Mouse (Mus musculus) kidney, embryonic 14.5 days (tissue): ENCODE data around the gene Dspp. TPM values are rescaled to one million over a fixed set of nuclear protein-coding genes. Genes with fewer than 3 reads are reported as not detected.

Experiments used
- ATAC-seq: fragments of 200-750 bp; cut with Nextera tagmentation; 2 replicates; pipeline ENCODE4 v1.8.0; 2017; ENCODE audit warnings: moderate number of reproducible peaks, mild to moderate bottlenecking, moderate TSS enrichment, moderate library complexity; ENCODE audit not compliant: low FRiP score, low TSS enrichment
- H3K27ac ChIP-seq: fragments of 300-500 bp; sonication (generic); 2 replicates; pipeline ENCODE4 v1.5.1; 2014; ENCODE audit warnings: low read depth, mild to moderate bottlenecking, low read length, moderate library complexity, mixed read lengths
- H3K27me3 ChIP-seq: fragments of 300-500 bp; sonication (generic); 2 replicates; pipeline ENCODE4 v1.6.1; 2014; ENCODE audit warnings: mild to moderate bottlenecking, low read length; ENCODE audit not compliant: control insufficient read depth, insufficient read depth
- H3K36me3 ChIP-seq: fragments of 300-500 bp; sonication (generic); 2 replicates; pipeline ENCODE4 v1.6.1; 2014; ENCODE audit warnings: low read length, mixed read lengths; ENCODE audit not compliant: control insufficient read depth, insufficient read depth
- H3K4me1 ChIP-seq: fragments of 300-500 bp; sonication (generic); 2 replicates; pipeline ENCODE4 v1.6.1; 2014; ENCODE audit warnings: low read length, mixed read lengths; ENCODE audit not compliant: control insufficient read depth, insufficient read depth
- H3K4me2 ChIP-seq: fragments of 300-500 bp; sonication (generic); replicated peaks from 2 replicates; pipeline ENCODE4 v1.6.1; 2014; ENCODE audit warnings: low read depth, mild to moderate bottlenecking, low read length
- H3K4me3 ChIP-seq: fragments of 300-500 bp; sonication (generic); 2 replicates; pipeline ENCODE4 v1.5.1; 2014; ENCODE audit warnings: mild to moderate bottlenecking, low read length
- H3K9ac ChIP-seq: fragments of 300-500 bp; sonication (generic); 2 replicates; pipeline ENCODE4 v1.6.1; 2014; ENCODE audit warnings: low read depth, mild to moderate bottlenecking, low read length, moderate library complexity
- H3K9me3 ChIP-seq: fragments of 300-500 bp; sonication (generic); 2 replicates; pipeline ENCODE4 v1.6.1; 2016; ENCODE audit warnings: low read length; ENCODE audit not compliant: control insufficient read depth
- WGBS: fragments of 180-500 bp; shearing (Covaris S2); extraction: QIAGEN DNeasy Blood & Tissue Kit; methylation state at CpG from one replicate; pipeline ENCODE4 v1.1.7; 2014; 5-methylcytosine and 5-hydroxymethylcytosine counted together
- polyA plus RNA-seq: library from polyadenylated mRNA; unstranded; fragments of >200 nt; fragmentation: Nextera tagmentation; extraction: Ambion mirVana; gene quantifications from 2 replicates; pipeline ENCODE4 v1.2.1, GENCODE M21; 2014

Dspp gene
- polyA plus RNA-seq, 1 experiment from 2014 or later: not detected

GRCm38 (mm10) chr5:104163536-104163935 lies 7.0 kb upstream of the Dspp start:
- WGBS: 84% methylated on average over 4 of the region's 4 CpGs

DNA sequence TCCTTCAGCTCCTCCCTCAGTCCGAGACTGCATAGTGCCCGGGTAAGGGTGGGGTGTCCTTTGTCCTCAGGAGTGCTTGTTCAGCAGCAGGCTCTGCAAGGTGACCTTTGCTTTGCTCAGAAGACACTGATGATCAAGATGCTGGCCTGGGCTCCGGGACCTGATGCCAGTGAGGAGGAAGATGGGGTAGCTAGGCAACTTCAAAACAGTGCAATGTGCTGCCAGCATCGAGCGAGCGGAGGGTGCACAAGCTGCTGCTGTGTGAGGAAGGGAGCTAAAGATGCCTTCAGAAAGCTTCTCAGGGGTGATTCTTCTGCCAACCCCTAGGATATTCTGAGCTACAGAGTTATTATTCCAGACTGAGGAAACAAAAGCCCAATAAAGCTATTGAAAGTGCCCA lies 2.6 kb downstream of the Dspp start:
- no peaks in the 10 kb centered on the region for H3K36me3 ChIP-seq

More at GRCm38 (mm10) chr5:104163536-104163935, 7.0 kb upstream of the Dspp start:
- H3K27me3 ChIP-seq: no peaks in the 10 kb centered on the region
- H3K36me3 ChIP-seq: no peaks in the 10 kb centered on the region
- no peaks in the 10 kb centered on the region for H3K9me3 ChIP-seq
- H3K9ac ChIP-seq: no peak overlapping the region
- no peak overlapping the region for H3K4me3 ChIP-seq
- no peak for ATAC-seq
- H3K27ac ChIP-seq: no peak overlapping the region
- H3K4me2 ChIP-seq: no peak overlapping the region
- no peaks in the 10 kb centered on the region for H3K4me1 ChIP-seq

GRCm38 (mm10) chr5:104183743-104184142 lies 13.2 kb downstream of the Dspp start:
- Histone ChIP-seq H3K9ac (no peak overlapping the region), H3K36me3 (no peaks in the 10 kb centered on the region), H3K27me3 (no peaks in the 10 kb centered on the region), H3K4me2 (no peak overlapping the region), H3K4me1 (no peaks in the 10 kb centered on the region), H3K4me3 (no peak overlapping the region), H3K9me3 (peaks cover 11% of the 10 kb centered on the region), H3K27ac (no peak overlapping the region)
- 91% methylated on average over 1 of the region's 1 CpGs for WGBS
- ATAC-seq: no peak

More for the DNA sequence above, 2.6 kb downstream of the Dspp start:
- 91% methylated on average over 6 of the region's 6 CpGs for WGBS
- H3K9me3 ChIP-seq: no peaks in the 10 kb centered on the region
- H3K27me3 ChIP-seq: no peaks in the 10 kb centered on the region
- H3K4me1 ChIP-seq: no peaks in the 10 kb centered on the region
- no peak overlapping the region for H3K4me3 ChIP-seq
- H3K9ac ChIP-seq: no peak overlapping the region
- H3K27ac ChIP-seq: no peak overlapping the region
- ATAC-seq: no peak
- no peak overlapping the region for H3K4me2 ChIP-seq

- Histone ChIP-seq H3K4me2 (no peak overlapping the region), H3K4me3 (no peak overlapping the region), H3K9ac (no peak overlapping the region), H3K27ac (no peak overlapping the region), H3K36me3 (no peaks in the 10 kb centered on the region), H3K4me1 (no peaks in the 10 kb centered on the region), H3K9me3 (peaks cover 3% of the 10 kb centered on the region; the same call in 1 of the 2 replicates), H3K27me3 (no peaks in the 10 kb centered on the region)
- ATAC-seq: no peak
- WGBS: 81% methylated on average over 3 of the region's 3 CpGs
These were observed 16.8 kb downstream of the Dspp start for GRCm38 (mm10) chr5:104187281-104187680.

DNA sequence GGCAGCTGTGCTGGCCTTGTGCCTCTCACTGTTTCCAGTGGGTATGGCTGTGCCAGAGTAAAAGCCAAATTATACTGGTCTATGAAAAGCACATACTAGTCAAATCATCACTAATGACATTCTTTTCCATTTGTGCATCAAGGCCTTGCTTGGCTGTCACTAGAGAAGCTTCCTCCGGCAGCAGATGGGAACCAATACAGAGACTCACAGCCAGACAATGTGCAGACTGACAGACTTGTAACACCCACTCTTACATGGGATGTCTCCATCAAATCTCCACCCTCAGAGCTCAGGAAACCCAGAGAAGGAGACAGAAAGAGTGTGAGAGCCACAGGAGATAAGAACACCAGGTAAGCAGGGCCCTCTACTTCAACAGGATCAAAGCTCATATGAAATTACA lies 24.6 kb downstream of the Dspp start:
- WGBS: 100% methylated on average over 1 of the region's 1 CpGs
- H3K27me3 ChIP-seq: no peaks in the 10 kb centered on the region

GRCm38 (mm10) chr5:104201153-104201950 lies 30.8 kb downstream of the Dspp start:
- Histone ChIP-seq H3K9ac (no peak overlapping the region), H3K36me3 (no peaks in the 10 kb centered on the region), H3K4me3 (no peak overlapping the region), H3K4me1 (no peaks in the 10 kb centered on the region), H3K27me3 (no peaks in the 10 kb centered on the region), H3K4me2 (no peak overlapping the region), H3K9me3 (no peaks in the 10 kb centered on the region), H3K27ac (no peak overlapping the region)
- ATAC-seq: no peak
- 93% methylated on average over 12 of the region's 12 CpGs for WGBS

More for the DNA sequence above, 24.6 kb downstream of the Dspp start:
- no peak for ATAC-seq
- Histone ChIP-seq H3K4me3 (no peak overlapping the region), H3K9ac (no peak overlapping the region), H3K9me3 (no peaks in the 10 kb centered on the region), H3K36me3 (no peaks in the 10 kb centered on the region), H3K4me2 (no peak overlapping the region), H3K4me1 (no peaks in the 10 kb centered on the region), H3K27ac (no peak overlapping the region)

- Histone ChIP-seq H3K4me2 (no peak within 1 kb of the TSS), H3K4me3 (no peak within 1 kb of the TSS), H3K27me3 (no peaks in the 10 kb centered on the region), H3K27ac (no peak within 1 kb of the TSS), H3K36me3 (no peaks in the 10 kb centered on the region), H3K4me1 (no peaks in the 10 kb centered on the region), H3K9me3 (no peaks in the 10 kb centered on the region), H3K9ac (no peak within 1 kb of the TSS)
- ATAC-seq: no peak
- 66% methylated on average over 5 of the region's 5 CpGs for WGBS
These were observed 31.8 kb downstream of the Dspp start, which contains the start of gene Dmp1 for GRCm38 (mm10) chr5:104202351-104202750. Gene Dmp1 (plus strand): TSS chr5:104202613.

DNA sequence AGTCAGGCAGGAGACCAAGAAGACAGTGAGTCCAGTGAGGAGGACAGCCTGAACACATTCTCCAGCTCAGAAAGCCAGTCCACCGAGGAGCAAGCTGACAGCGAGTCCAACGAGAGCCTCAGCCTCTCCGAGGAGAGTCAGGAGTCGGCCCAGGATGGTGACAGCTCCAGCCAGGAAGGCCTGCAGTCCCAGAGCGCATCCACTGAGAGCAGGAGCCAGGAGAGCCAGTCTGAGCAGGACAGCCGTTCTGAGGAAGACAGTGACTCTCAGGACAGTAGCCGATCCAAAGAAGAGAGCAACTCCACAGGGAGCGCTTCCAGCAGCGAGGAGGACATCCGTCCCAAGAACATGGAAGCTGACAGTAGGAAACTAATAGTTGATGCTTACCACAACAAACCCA lies 42.0 kb downstream of the Dspp start:
- Histone ChIP-seq H3K36me3 (no peaks in the 10 kb centered on the region), H3K27ac (no peak overlapping the region)
- 85% methylated on average over 11 of the region's 11 CpGs for WGBS

GRCm38 (mm10) chr5:104218926-104219325 lies 48.4 kb downstream of the Dspp start:
- no peak overlapping the region for H3K4me2 ChIP-seq
- no peaks in the 10 kb centered on the region for H3K9me3 ChIP-seq
- H3K27ac ChIP-seq: no peak overlapping the region
- no peaks in the 10 kb centered on the region for H3K27me3 ChIP-seq
- no peak overlapping the region for H3K4me3 ChIP-seq
- no peaks in the 10 kb centered on the region for H3K4me1 ChIP-seq
- no peaks in the 10 kb centered on the region for H3K36me3 ChIP-seq
- H3K9ac ChIP-seq: no peak overlapping the region
- 31% methylated on average over 5 of the region's 5 CpGs for WGBS
- ATAC-seq: no peak

More for the DNA sequence above, 42.0 kb downstream of the Dspp start:
- Histone ChIP-seq H3K4me1 (no peaks in the 10 kb centered on the region), H3K9me3 (no peaks in the 10 kb centered on the region), H3K4me2 (no peak overlapping the region), H3K27me3 (no peaks in the 10 kb centered on the region), H3K4me3 (no peak overlapping the region), H3K9ac (no peak overlapping the region)
- no peak for ATAC-seq
